Mouse (Mus musculus) 416B (cell line): Measurements from ENCODE around the gene Mafg.
"Not testable (repeated sequence)": the region's sequence is repeated elsewhere in the genome, so short reads cannot be mapped to it uniquely, and the experiment has no call there.

Experiments used
- DNase-seq: peaks from one replicate; pipeline ENCODE4 v3.0.0; 2011; ENCODE audit warnings: low read depth

The Mafg gene

DNA sequence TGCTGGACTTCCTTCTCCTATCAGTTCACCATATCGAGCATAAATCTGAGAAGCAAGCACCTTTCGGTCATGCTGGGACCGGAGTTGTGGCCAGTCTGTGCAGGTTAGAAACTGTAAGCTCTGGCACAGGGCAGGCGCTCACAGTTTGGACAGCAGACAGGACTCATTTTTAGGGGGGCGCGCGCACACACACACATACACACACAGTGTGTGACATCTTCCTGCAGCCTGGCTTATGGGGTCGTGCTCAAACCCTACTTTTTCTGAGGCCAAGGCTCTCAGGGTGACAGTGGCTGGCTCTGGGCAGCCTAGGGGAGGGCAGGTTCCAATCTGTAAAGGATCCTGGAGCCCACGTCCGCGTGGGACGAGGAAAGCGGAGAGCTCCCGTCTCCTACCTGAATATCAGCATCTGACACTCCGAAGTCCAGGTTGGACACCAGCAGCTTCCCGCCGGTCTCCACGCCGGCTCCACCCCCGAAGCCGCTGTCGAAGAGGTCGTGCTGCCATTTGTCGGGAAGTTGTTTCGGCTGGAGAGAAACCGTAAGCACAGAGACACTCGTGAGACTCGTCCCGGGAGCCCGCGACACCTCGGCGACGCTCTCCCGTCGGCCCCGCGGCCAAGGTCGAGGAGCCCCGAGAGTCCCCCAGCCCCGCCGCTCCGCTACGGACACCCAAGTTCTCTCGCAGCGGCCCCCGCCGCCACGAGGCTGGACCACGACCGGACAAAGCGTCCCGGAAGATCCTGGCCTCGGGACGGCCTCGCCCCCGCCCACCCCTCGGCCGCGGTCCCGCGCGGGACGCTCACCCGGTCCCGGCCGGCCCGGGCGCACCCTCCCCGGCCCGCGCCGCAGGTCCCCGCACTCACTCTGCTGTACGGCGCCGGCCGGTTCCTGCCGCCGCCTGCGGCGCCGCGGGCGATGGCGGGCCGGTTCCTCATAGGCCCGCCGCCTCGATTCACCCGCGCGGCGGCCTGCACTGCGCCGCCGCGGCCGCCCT, 35.9 kb downstream of the Mafg start:
- no peak for DNase-seq

DNA sequence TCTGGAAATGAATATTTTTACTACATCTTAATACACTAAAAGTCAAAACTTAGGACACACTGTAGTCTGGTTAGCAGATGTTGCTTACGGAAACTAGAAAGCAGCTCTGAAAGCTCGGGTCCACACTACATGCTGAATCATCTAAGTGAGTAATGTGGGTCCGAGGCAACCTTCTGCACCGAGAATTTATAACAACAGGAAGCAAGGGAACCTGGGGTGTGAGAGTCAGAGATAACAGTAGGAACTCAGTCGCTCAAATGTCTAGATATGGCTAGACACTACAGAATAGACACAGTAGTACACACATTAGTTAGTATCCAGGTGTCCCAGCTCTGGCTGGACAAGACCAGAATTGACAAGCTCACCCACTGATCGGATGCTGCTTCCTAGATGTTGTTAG, 44.9 kb downstream of the Mafg start:
- DNase-seq: peak; percentile 83

GRCm38 (mm10) chr11:120583937-120584336, 49.5 kb downstream of the Mafg start:
- DNase-seq: no peak

DNA sequence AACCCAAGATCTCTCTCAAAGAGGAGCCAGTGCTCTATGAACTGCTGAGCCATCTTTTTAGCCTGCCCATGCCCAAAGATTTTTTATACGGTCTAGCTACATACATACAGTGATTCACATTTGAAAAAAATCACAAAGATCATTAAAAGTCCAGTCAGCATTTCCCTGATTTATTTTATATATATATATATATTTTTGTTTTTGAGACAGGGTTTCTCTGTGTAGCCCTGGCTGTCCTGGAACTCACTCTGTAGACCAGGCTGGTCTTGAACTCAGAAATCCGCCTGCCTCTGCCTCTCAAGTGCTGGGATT, 50.5 kb downstream of the Mafg start:
- not testable (repeated sequence) for DNase-seq

GRCm38 (mm10) chr11:120582268-120582981, 51.0 kb downstream of the Mafg start:
- DNase-seq: peak; percentile 75

GRCm38 (mm10) chr11:120581490-120582267, 51.7 kb downstream of the Mafg start, which contains the start of gene Arhgdia:
Arhgdia (minus strand) TSS chr11:120581624.
- peak; percentile 83 for DNase-seq

DNA sequence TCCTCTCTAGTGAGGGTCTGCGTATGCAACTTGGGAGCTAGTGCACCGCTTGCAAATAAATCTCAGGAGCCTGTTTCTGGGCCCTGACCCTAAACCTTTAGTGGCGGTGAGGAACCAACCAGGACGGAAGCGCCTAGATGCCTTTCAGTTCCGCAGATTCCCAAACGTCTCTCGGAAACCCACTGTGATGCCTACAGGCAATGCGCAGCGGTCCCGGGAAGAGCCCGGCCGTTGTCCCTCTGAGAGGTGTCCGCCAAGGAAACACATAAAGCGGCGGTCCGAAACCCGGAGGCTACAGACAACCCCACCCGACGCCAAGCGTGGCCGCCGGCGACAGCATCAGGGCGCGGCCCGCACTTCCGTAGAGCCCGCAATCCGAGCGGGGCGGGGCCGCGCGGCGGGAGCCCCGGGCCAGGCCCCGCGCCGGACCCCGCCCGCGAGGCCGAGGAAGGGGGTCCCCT, 52.5 kb downstream of the Mafg start:
- DNase-seq: peak; percentile 32

GRCm38 (mm10) chr11:120580190-120580589, 53.2 kb downstream of the Mafg start:
- DNase-seq: peak; percentile 39

- peak; percentile 68 for DNase-seq
Observed at GRCm38 (mm10) chr11:120579316-120580107, 53.9 kb downstream of the Mafg start.

DNA sequence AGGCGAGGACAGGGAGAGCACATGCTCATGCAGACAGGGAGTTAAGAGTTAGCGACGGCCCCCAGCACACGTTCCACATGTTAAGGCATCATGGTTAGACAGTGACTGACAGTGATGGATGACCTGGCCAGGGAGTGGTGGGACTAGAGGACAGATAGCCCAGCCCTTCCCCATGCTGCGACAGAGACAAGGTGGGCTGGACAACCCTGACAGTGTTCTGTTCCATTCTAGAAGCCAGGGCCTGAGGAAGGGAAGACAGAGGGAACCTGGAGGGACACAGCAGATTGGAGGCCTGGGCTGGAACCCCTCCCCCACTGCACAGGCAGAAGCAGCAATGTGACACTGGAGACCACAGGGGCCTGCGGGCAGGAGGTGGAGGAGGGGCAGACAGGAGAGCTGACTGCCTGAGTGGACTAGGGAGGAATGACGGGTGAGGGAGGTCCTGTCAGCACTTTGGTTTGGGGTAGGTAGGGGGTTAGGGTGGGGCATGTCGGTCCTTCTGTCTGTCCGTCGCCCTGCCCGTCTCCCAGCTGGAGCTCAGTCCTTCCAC, 54.6 kb downstream of the Mafg start:
- no peak for DNase-seq

DNA sequence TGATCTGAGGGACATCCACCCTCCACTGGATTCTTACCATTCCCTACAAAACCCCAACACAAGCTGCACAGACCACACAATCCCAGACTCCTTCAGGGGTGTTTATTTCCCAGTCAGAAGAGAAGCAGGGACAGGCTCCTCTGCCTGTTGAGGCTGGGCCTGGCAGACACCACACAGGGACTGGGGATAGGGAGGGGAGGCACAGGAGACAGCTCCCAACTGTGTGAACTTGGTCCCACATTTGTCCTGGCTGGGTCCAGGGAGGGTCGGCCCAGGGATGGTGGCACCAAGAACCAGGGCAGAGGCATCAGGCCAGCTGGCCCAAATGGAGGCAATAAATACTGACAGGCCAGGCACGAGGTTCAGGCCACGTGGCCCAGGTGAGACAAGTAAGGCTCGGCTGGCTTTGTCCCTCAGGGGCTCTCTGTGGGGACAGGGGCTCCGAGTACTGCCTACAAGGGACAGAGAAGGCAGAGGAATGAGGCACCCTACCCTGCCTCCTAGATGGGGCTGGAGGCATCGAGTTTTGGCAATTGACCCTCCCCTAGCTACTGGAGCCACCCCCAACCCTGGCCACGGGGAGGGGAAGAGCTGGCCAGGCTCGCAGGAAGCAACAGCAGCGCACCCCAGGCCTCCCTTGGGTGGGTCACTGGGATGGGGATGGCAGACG, 55.2 kb downstream of the Mafg start:
- no peak for DNase-seq

DNA sequence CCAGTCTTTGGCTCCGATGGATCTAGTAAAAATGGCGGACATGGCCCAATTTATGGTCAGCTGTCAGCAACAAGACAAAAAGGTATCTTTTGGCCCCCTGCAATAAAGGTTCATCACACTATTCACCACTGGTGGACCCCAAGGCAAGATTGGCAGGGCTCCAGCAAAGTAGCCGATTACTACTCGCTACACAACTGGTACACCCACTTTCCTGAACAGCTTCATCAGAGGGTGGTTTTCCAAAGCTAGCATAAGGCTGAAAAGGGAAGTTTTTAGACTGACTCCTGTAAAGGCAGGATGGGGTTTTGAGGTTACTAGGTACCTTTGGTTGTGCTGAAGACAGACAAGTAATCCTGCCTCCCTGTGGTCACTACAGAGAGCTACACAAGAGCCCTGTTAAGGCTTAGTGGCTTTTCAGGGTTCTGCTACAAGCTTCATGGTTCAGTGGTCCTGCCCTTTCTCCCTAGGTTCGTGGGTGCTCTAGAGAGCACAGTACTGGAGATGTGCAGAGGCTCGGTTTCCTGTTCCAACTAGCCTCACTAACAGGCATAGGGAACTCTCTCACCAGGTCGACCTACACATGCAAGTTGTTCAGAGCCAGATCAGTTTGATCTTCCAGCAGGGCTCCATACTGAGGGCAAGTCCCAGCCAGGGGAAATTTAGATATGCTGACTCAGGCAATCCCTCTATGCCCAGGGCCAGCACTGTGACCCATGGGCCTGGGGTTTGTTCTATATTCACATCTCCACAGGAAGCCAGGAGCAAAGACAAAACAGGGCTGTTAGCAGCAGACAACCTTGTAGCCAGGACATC, 56.0 kb downstream of the Mafg start:
- DNase-seq: peak; percentile 80

DNA sequence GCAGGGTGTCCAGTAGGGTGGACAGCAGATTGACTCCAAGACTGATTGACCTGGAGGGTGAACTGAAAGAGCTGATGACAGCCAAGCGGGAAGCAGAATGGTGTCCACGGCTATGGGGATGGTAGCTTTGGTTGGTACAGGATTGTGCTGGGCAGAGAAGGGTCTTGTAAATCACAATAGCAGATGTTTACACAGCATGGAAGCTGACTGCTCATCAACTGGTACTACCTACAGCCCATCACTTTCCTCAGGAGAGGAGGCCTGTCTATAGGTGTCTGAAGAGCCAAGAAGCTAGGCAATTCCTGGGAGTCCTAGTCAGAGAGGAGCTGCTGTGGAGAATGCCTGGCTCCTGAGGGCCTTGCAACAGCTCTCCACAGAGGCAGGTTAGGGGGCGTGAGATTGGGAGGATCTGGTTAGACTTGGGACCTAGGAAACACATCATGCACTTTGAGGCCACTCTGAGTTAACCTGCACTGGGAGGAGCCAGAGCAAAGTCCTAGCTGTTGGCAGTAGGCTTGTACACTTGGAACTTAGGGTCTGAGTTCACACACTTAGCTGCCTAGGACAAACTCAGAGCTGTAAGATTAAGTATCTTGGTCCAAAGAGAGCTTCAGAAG, 56.9 kb downstream of the Mafg start:
- DNase-seq: no peak

DNA sequence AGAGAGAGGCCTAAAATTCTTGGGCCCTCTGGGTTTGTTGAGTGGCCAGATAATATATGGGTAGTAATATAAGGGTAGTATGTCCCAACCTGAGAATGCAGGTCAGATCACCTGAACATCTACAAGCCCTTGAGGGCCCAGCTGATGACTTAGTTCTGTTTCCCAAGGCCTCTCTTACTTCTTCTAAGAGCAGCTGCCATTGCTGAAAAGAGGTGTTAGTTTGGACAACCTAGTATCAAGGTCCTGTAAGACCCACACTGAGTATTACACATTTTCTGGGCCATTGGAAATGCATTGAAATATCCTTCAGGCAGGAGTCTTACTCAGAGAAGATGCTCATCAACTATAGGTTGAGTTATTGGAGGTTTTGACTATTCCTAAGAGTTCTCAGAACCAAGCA, 57.5 kb downstream of the Mafg start:
- DNase-seq: no peak
